Mouse (Mus musculus): ENCODE measurements around the gene Cox5b. TPM values are rescaled to one million over a fixed set of nuclear protein-coding genes. Genes with fewer than 3 reads are reported as not detected.

Gene Cox5b
- 79.7 TPM for polyA plus RNA-seq (2014; fragmentation: Illumina TruSeq; extraction: RNeasy Lipid Tissue Mini Kit (QIAGEN cat#74804); ENCODE audit: low read depth, low replicate concordance)

DNA sequence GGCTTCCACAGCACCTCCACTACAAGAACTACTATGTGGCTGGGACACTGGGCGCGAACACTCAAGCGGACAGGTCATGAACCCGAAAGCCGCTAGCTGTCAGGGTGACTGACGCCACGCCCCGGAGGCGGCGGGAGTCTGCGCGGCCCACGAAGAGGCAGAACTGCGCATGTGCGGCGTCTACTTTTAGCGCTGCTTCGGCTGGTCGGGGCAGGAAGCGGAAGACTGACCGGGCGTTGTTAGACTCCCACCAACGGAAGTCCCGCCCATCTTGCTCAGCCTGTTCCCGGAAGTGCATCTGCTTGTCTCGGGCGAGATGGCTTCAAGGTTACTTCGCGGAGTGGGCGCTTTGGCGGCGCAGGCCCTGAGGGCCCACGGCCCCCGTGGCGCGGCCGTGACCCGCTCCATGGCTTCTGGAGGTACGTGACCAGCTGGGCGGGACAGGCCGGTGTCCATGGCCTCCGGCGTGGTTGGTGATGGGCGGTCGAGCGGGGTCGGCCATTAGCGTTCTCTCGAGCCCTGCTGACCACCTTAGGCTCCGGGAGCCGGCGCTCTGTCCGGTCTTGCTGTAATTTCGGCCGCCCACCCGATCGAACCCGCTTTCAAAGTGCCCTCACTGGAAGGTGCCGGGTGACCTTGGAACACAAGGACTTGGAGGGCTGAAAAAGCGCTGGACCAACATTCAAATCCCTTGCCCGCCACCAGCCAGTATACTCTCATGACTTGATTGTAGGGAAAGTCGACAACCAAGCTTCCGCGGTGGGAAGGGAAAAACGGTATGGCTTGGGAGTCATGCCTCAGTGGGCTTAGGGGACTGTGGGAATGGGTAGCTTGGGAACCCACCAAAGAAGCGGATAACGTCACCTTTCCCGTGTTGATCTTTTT, at the start of gene Cox5b:
Gene Cox5b, plus strand, starts transcription at position 179 of the 885 bp plus-strand sequence.

DNA sequence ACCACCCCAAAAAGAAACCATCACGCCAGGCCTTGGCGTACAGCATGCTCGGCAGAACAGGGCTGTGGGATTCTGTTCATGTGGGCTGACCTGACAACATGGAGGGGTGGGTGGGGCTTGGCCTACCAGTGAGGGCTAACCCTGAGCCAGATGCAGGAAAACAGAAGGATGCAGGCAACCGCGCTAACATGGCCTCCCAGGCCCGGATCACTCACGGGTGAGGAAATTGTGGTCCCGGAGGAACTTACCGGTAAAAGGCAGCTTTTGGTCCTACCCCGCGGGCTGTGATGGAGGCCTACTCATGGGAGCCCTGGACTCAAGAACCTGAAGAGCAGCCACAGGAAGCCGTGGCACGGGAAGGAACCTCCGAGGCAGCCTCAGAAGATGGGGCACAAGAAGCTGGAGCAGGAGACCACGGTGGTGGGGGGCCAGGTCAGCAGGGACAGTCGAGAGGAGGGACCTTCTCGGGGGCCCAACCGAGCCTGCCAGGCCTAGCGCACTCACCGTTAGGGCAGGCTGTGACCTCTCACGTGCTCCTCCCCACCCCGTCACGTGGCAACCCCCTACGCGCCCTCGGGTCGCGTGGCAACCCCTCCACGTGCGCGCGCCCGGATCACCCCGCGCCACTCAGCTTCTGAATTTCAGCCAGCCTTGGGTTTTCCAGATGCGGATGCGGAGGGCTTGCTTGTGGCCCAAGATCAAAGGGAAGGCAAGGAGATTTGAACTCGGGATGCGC, 8.5 kb upstream of the Cox5b start, which contains the start of gene Fam178b:
Gene Fam178b, minus strand, starts transcription at position 564 of the 736 bp plus-strand sequence.

DNA sequence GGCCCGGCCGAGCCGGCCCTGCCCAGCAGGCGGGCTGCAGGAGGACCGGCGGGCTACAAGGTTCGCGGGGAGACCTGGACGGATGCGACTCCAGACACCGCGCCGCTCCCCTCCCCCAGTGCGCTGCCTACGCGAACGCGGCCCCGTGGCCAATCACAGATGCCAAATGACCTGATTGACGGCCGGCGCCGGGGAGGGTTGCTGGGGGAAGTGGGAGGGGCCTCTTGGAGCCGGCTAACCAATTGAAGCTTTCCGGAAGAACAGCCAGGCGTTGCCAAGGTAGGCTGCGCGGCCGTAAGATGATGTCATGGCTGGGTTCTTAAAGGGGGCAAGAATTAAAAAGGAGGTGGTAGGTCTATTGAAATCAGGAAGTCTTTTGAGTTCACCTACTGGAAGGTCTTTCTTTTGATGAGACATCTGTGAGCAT, 18.6 kb downstream of the Cox5b start, which contains the start of gene 4933424G06Rik:
Gene 4933424G06Rik, plus strand, starts transcription at position 296 of the 427 bp plus-strand sequence.

GRCm38 (mm10) chr1:36714311-36714710, 23.1 kb downstream of the Cox5b start, which contains the start of gene Actr1b:
Actr1b (minus strand) TSS chr1:36714422.

Other genes starting within 250 kb of the Cox5b start
- gene Lman2l, start 246.2 kb upstream of the Cox5b start, polyA plus RNA-seq (2014; fragmentation: Illumina TruSeq; extraction: RNeasy Lipid Tissue Mini Kit (QIAGEN cat#74804); ENCODE audit: low read depth, low replicate concordance), result 7.0 TPM
- 6.3 TPM for gene Cnnm4, start 219.8 kb upstream of the Cox5b start, polyA plus RNA-seq (2014; fragmentation: Illumina TruSeq; extraction: RNeasy Lipid Tissue Mini Kit (QIAGEN cat#74804); ENCODE audit: low read depth, low replicate concordance)
- gene Cnnm3, start 179.6 kb upstream of the Cox5b start, polyA plus RNA-seq (2014; fragmentation: Illumina TruSeq; extraction: RNeasy Lipid Tissue Mini Kit (QIAGEN cat#74804); ENCODE audit: low read depth, low replicate concordance), result 2.0 TPM
- 2.9 TPM for gene Ankrd23, start 154.6 kb upstream of the Cox5b start, polyA plus RNA-seq (2014; fragmentation: Illumina TruSeq; extraction: RNeasy Lipid Tissue Mini Kit (QIAGEN cat#74804); ENCODE audit: low read depth, low replicate concordance)
- gene Gm42417, start 152.0 kb upstream of the Cox5b start, polyA plus RNA-seq (2014; fragmentation: Illumina TruSeq; extraction: RNeasy Lipid Tissue Mini Kit (QIAGEN cat#74804); ENCODE audit: low read depth, low replicate concordance), result 0.29 TPM
- 2.6 TPM for gene Ankrd39, start 144.0 kb upstream of the Cox5b start, polyA plus RNA-seq (2014; fragmentation: Illumina TruSeq; extraction: RNeasy Lipid Tissue Mini Kit (QIAGEN cat#74804); ENCODE audit: low read depth, low replicate concordance)
- gene Sema4c, start 133.1 kb upstream of the Cox5b start, polyA plus RNA-seq (2014; fragmentation: Illumina TruSeq; extraction: RNeasy Lipid Tissue Mini Kit (QIAGEN cat#74804); ENCODE audit: low read depth, low replicate concordance), result 0.67 TPM
- gene Fam178b, start 8.3 kb upstream of the Cox5b start, polyA plus RNA-seq (2014; fragmentation: Illumina TruSeq; extraction: RNeasy Lipid Tissue Mini Kit (QIAGEN cat#74804); ENCODE audit: low read depth, low replicate concordance), result 12.1 TPM
- 75.4 TPM for gene 4933424G06Rik, start 18.7 kb downstream of the Cox5b start, polyA plus RNA-seq (2014; fragmentation: Illumina TruSeq; extraction: RNeasy Lipid Tissue Mini Kit (QIAGEN cat#74804); ENCODE audit: low read depth, low replicate concordance)
- 5.1 TPM for gene Actr1b, start 23.0 kb downstream of the Cox5b start, polyA plus RNA-seq (2014; fragmentation: Illumina TruSeq; extraction: RNeasy Lipid Tissue Mini Kit (QIAGEN cat#74804); ENCODE audit: low read depth, low replicate concordance)
- 0.29 TPM for gene Zap70, start 70.3 kb downstream of the Cox5b start, polyA plus RNA-seq (2014; fragmentation: Illumina TruSeq; extraction: RNeasy Lipid Tissue Mini Kit (QIAGEN cat#74804); ENCODE audit: low read depth, low replicate concordance)